Mouse (Mus musculus): ENCODE results near the gene Nr5a1.

Gene Nr5a1

DNA sequence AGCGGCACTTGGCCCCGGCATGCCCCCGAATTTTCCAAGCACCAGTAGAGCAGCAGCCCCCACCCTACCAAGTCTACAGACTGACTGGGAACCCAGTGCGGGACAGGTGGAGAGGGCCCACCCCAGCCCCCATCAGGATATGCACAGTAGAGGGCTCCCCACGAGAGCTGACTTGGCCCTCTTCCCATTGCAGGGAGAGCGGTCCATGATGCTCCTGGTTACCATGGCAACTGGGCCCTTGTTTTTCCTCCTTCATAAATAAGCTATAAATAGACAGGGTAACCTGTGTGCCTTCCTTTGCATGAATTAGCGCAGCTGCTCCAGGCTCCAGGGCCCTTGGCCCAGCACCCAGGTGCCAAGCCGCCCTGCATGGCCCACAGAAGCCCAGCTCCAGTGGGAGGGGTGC lies 67.1 kb downstream of the Nr5a1 start:
- no peak for DNase-seq

DNA sequence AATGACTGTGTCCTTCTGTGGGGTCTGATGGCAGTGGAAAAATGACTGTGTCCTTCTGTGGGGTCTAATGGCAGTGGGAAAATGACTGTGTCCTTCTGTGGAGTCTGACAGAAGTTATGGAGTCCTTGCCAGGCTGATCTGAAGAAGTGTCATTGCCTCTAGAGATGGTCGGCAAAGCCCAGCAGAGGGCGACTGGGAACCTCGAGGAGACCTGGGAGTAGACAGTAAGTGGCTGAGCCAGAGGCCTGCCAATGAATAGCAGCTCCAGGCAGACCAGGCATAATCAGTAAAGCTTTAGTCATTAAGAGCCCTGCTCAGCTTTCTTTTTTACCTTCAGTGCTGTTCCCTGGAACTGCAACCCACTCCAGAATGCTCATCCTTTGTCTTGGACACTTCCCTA lies 68.4 kb downstream of the Nr5a1 start:
- peak; percentile 55 to 62 for DNase-seq

DNA sequence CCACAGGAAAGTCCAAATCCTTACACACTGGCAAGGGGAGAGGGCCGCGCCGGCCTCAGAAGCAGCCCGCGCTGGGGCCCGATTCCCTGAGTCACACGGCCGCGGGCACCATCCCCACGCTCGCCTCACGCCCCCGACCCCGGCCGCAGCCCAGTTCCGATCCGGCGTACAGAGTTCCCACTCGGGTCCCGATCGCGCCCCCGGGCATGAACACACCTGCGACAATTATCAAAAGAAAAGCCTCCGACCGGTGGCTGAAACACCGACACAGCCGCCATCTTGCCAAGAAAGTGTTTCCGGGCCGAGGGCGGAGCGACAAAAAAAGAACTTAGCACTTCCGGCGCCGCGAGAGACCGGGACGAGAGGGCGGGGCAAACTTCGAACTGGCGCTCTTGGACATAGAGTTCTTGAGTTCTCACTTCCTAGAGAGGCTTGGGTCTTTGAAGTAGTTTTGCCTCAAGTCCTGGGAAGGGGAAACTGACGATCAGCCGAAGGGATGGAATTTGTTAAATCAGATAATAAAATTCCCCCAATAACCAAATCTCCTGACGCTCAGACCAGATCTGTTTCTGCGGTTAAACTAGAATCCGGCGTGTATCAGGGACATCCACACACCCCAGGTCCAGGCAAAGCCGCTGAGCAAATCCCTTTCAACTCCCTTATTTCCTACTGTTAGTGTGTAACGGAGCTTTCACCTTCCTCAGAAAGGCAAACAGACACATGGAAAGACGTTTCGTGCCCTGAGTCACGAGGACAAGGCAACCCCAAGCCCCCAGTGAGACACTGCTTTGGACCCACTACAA lies 70.5 kb downstream of the Nr5a1 start, which contains the start of gene Psmb7:
TSS of gene Psmb7 (minus strand) at position 463 of the 803 bp plus-strand sequence.
- peak; percentile 90 to 92 for DNase-seq

All from lung, adult 18-20 months (tissue).